26 mouse cellular contexts compared by ENCODE assay signal in genomic region chr5:28081127-28081526, GRCm38 (mm10).
"Had no signal": no experiment of that assay in that cellular context is flagged by ENCODE, and none has a peak within 500 bp of the region (broad histone marks: within the 10 kb centered on the region; RNA-seq: fewer than 3 reads in every experiment).

No protein-coding gene starts in this region.

- H3K9me3 ChIP-seq: heart, embryonic 13.5 days; heart, embryonic 15.5 days; hindbrain, embryonic 13.5 days; hindbrain, embryonic 15.5 days; kidney, embryonic 15.5 days; limb, embryonic 13.5 days; limb, embryonic 15.5 days; liver, embryonic 13.5 days; liver, embryonic 15.5 days had no signal

- ATAC-seq: hindbrain, postnatal 0 days; intestine, embryonic 16.5 days had no signal

- H3K4me3 ChIP-seq: heart, embryonic 13.5 days; heart, embryonic 15.5 days; hindbrain, embryonic 13.5 days; hindbrain, embryonic 15.5 days; kidney, embryonic 15.5 days; limb, embryonic 13.5 days; limb, embryonic 15.5 days; liver, embryonic 13.5 days; liver, embryonic 15.5 days had no signal

- H3K27ac ChIP-seq: heart, embryonic 13.5 days; heart, embryonic 15.5 days; hindbrain, embryonic 13.5 days; hindbrain, embryonic 15.5 days; hindbrain, postnatal 0 days; kidney, embryonic 15.5 days; kidney, postnatal 0 days; limb, embryonic 13.5 days; limb, embryonic 15.5 days; liver, embryonic 13.5 days; liver, embryonic 15.5 days had no signal

- H3K9ac ChIP-seq: heart, embryonic 13.5 days; heart, embryonic 15.5 days; hindbrain, embryonic 13.5 days; hindbrain, embryonic 15.5 days; kidney, embryonic 15.5 days; limb, embryonic 13.5 days; limb, embryonic 15.5 days; liver, embryonic 13.5 days; liver, embryonic 15.5 days had no signal

- H3K27me3 ChIP-seq: heart, embryonic 13.5 days; heart, embryonic 15.5 days; hindbrain, embryonic 13.5 days; hindbrain, embryonic 15.5 days; kidney, embryonic 15.5 days; limb, embryonic 13.5 days; limb, embryonic 15.5 days; liver, embryonic 13.5 days; liver, embryonic 15.5 days had no signal

- H3K4me1 ChIP-seq: heart, embryonic 13.5 days; heart, embryonic 15.5 days; hindbrain, embryonic 13.5 days; hindbrain, embryonic 15.5 days; kidney, embryonic 15.5 days; limb, embryonic 13.5 days; limb, embryonic 15.5 days had no signal

- DNase-seq: gastrocnemius, postnatal 14 days; gastrocnemius, postnatal 36 days; heart, adult 18-20 months; heart, postnatal 14 days; heart, postnatal 36 days; kidney, adult 11 months; kidney, adult 2 months; kidney, adult 9 months; kidney, postnatal 14 days; kidney, postnatal 36 days; layer of hippocampus, adult 9-11 months; layer of hippocampus, postnatal 36 days; left cerebral cortex, postnatal 4 days; liver, embryonic 13.5 days had no signal

- H3K4me2 ChIP-seq: heart, embryonic 13.5 days; heart, embryonic 15.5 days; hindbrain, embryonic 13.5 days; hindbrain, embryonic 15.5 days; kidney, embryonic 15.5 days; limb, embryonic 13.5 days; limb, embryonic 15.5 days; liver, embryonic 11.5 days; liver, embryonic 13.5 days; liver, embryonic 15.5 days had no signal
